Mouse (Mus musculus): ENCODE measurements around the gene Slc39a9. TPM values are rescaled to one million over a fixed set of nuclear protein-coding genes. Genes with fewer than 3 reads are reported as not detected.

The Slc39a9 gene
- polyA plus RNA-seq, 1 experiment from 2014 or later: 10.7 TPM

- no peak overlapping the region for H3K4me2 ChIP-seq (ENCODE audit: low read depth, low read length)
- no peak overlapping the region for H3K27ac ChIP-seq (ENCODE audit: low read depth)
- H3K4me3 ChIP-seq (ENCODE audit: low read depth, low read length): no peak overlapping the region
- ATAC-seq (no peak), DNase-seq (no peak)
- H3K9me3 ChIP-seq (ENCODE audit: low read length): no peaks in the 10 kb centered on the region
- H3K36me3 ChIP-seq (replicated peaks; ENCODE audit: insufficient read depth, low read length): no peaks in the 10 kb centered on the region
- TF ChIP-seq EP300 (IDR thresholded peaks at IDR 0.05; ENCODE audit: low read depth) (no peak), CTCF (IDR thresholded peaks at IDR 0.05; ENCODE audit: low read depth) (no peak)
- H3K4me1 ChIP-seq (ENCODE audit: insufficient read depth): no peaks in the 10 kb centered on the region
- no peak overlapping the region for H3K9ac ChIP-seq (replicated peaks)
- 67% methylated on average over 6 of the region's 6 CpGs for WGBS (ENCODE audit: insufficient replicate concordance)
- no peaks in the 10 kb centered on the region for H3K27me3 ChIP-seq (ENCODE audit: insufficient read depth, low read length)
Measured at GRCm38 (mm10) chr12:80715915-80716314, 72.2 kb downstream of the Slc39a9 start.

GRCm38 (mm10) chr12:80719141-80719540 lies 75.5 kb downstream of the Slc39a9 start:
- H3K4me3 ChIP-seq (ENCODE audit: low read depth, low read length): no peak overlapping the region
- H3K4me2 ChIP-seq (ENCODE audit: low read depth, low read length): no peak overlapping the region
- no peak for ATAC-seq
- H3K4me1 ChIP-seq (ENCODE audit: insufficient read depth): no peaks in the 10 kb centered on the region
- H3K27ac ChIP-seq (ENCODE audit: low read depth): no peak overlapping the region
- no peak for TF ChIP-seq CTCF (IDR thresholded peaks at IDR 0.05; ENCODE audit: low read depth)
- no peak for TF ChIP-seq EP300 (IDR thresholded peaks at IDR 0.05; ENCODE audit: low read depth)
- no peak for DNase-seq
- no peaks in the 10 kb centered on the region for H3K27me3 ChIP-seq (ENCODE audit: insufficient read depth, low read length)
- WGBS (ENCODE audit: insufficient replicate concordance): 19% methylated on average over 2 of the region's 2 CpGs
- H3K9ac ChIP-seq (replicated peaks): no peak overlapping the region
- no peaks in the 10 kb centered on the region for H3K36me3 ChIP-seq (replicated peaks; ENCODE audit: insufficient read depth, low read length)
- no peaks in the 10 kb centered on the region for H3K9me3 ChIP-seq (ENCODE audit: low read length)

- Histone ChIP-seq H3K9ac (replicated peaks) (no peak overlapping the region), H3K27ac (ENCODE audit: low read depth) (no peak overlapping the region), H3K4me2 (ENCODE audit: low read depth, low read length) (no peak overlapping the region), H3K4me1 (ENCODE audit: insufficient read depth) (no peaks in the 10 kb centered on the region), H3K4me3 (ENCODE audit: low read depth, low read length) (no peak overlapping the region), H3K27me3 (ENCODE audit: insufficient read depth, low read length) (no peaks in the 10 kb centered on the region), H3K9me3 (ENCODE audit: low read length) (no peaks in the 10 kb centered on the region), H3K36me3 (replicated peaks; ENCODE audit: insufficient read depth, low read length) (no peaks in the 10 kb centered on the region)
- DNase-seq (no peak), ATAC-seq (no peak)
- 75% methylated on average over 12 of the region's 12 CpGs for WGBS (ENCODE audit: insufficient replicate concordance)
- TF ChIP-seq EP300 (IDR thresholded peaks at IDR 0.05; ENCODE audit: low read depth) (no peak), CTCF (IDR thresholded peaks at IDR 0.05; ENCODE audit: low read depth) (no peak)
Measured at GRCm38 (mm10) chr12:80720507-80720906, 76.8 kb downstream of the Slc39a9 start.

GRCm38 (mm10) chr12:80721458-80721857 lies 77.8 kb downstream of the Slc39a9 start:
- TF ChIP-seq EP300 (IDR thresholded peaks at IDR 0.05; ENCODE audit: low read depth) (no peak), CTCF (IDR thresholded peaks at IDR 0.05; ENCODE audit: low read depth) (no peak)
- Histone ChIP-seq H3K9me3 (ENCODE audit: low read length) (no peaks in the 10 kb centered on the region), H3K4me2 (ENCODE audit: low read depth, low read length) (no peak overlapping the region), H3K4me3 (ENCODE audit: low read depth, low read length) (no peak overlapping the region), H3K9ac (replicated peaks) (no peak overlapping the region), H3K4me1 (ENCODE audit: insufficient read depth) (no peaks in the 10 kb centered on the region), H3K36me3 (replicated peaks; ENCODE audit: insufficient read depth, low read length) (no peaks in the 10 kb centered on the region), H3K27me3 (ENCODE audit: insufficient read depth, low read length) (no peaks in the 10 kb centered on the region), H3K27ac (ENCODE audit: low read depth) (no peak overlapping the region)
- ATAC-seq (no peak), DNase-seq (no peak)
- 86% methylated on average over 15 of the region's 15 CpGs for WGBS (ENCODE audit: insufficient replicate concordance)

- TF ChIP-seq EP300 (IDR thresholded peaks at IDR 0.05; ENCODE audit: low read depth) (no peak), CTCF (IDR thresholded peaks at IDR 0.05; ENCODE audit: low read depth) (peak; percentile 91)
- H3K4me1 ChIP-seq (ENCODE audit: insufficient read depth): no peaks in the 10 kb centered on the region
- WGBS (ENCODE audit: insufficient replicate concordance): 21% methylated on average over 10 of the region's 10 CpGs
- no peaks in the 10 kb centered on the region for H3K9me3 ChIP-seq (ENCODE audit: low read length)
- DNase-seq: peak; percentile 90
- no peaks in the 10 kb centered on the region for H3K36me3 ChIP-seq (replicated peaks; ENCODE audit: insufficient read depth, low read length)
- H3K4me3 ChIP-seq (ENCODE audit: low read depth, low read length): no peak overlapping the region
- peak overlapping the region; percentile 23; the same call in 1 of the 2 replicates for H3K27ac ChIP-seq (ENCODE audit: low read depth)
- H3K9ac ChIP-seq (replicated peaks): no peak overlapping the region
- peak; percentile 69 for ATAC-seq
- peak overlapping the region; percentile 44 for H3K4me2 ChIP-seq (ENCODE audit: low read depth, low read length)
- no peaks in the 10 kb centered on the region for H3K27me3 ChIP-seq (ENCODE audit: insufficient read depth, low read length)
Measured at GRCm38 (mm10) chr12:80724853-80725559, 81.3 kb downstream of the Slc39a9 start.

GRCm38 (mm10) chr12:80728207-80728606 lies 84.5 kb downstream of the Slc39a9 start:
- no peak for DNase-seq
- TF ChIP-seq CTCF (IDR thresholded peaks at IDR 0.05; ENCODE audit: low read depth) (no peak), EP300 (IDR thresholded peaks at IDR 0.05; ENCODE audit: low read depth) (no peak)
- H3K9me3 ChIP-seq (ENCODE audit: low read length): no peaks in the 10 kb centered on the region
- no peak overlapping the region for H3K4me3 ChIP-seq (ENCODE audit: low read depth, low read length)
- no peak overlapping the region for H3K9ac ChIP-seq (replicated peaks)
- WGBS (ENCODE audit: insufficient replicate concordance): 14% methylated on average over 1 of the region's 1 CpGs
- no peaks in the 10 kb centered on the region for H3K36me3 ChIP-seq (replicated peaks; ENCODE audit: insufficient read depth, low read length)
- no peak overlapping the region for H3K27ac ChIP-seq (ENCODE audit: low read depth)
- no peaks in the 10 kb centered on the region for H3K27me3 ChIP-seq (ENCODE audit: insufficient read depth, low read length)
- no peaks in the 10 kb centered on the region for H3K4me1 ChIP-seq (ENCODE audit: insufficient read depth)
- no peak for ATAC-seq
- no peak overlapping the region for H3K4me2 ChIP-seq (ENCODE audit: low read depth, low read length)
